Mouse (Mus musculus) embryonic fibroblast, embryonic 13.5 days (primary cell): ENCODE measurements around the gene B9d2. TPM values are rescaled to one million over a fixed set of nuclear protein-coding genes. Genes with fewer than 3 reads are reported as not detected.
A peak's percentile ranks its signal among the peaks of the same experiment; 100 is the strongest.

ENCODE experiments used
- H3K27ac ChIP-seq: 2 replicates; pipeline ENCODE4 v1.5.1; 2012; ENCODE audit warnings: low read length, control low read depth, inconsistent platforms; ENCODE audit not compliant: insufficient read depth
- H3K4me1 ChIP-seq: 2 replicates; pipeline ENCODE4 v1.6.1; 2011; ENCODE audit warnings: low read length; ENCODE audit not compliant: control insufficient read depth, insufficient read depth
- H3K4me3 ChIP-seq: 2 replicates; pipeline ENCODE4 v1.5.1; 2011; ENCODE audit warnings: mild to moderate bottlenecking, control low read depth, low read length; ENCODE audit not compliant: insufficient read depth
- CTCF ChIP-seq: IDR thresholded peaks from 2 replicates; pipeline ENCODE4 v1.5.1; 2011; ENCODE audit warnings: mild to moderate bottlenecking, control low read depth, low read length, moderate library complexity, borderline replicate concordance; ENCODE audit not compliant: insufficient read depth
- POLR2A ChIP-seq: IDR thresholded peaks from 2 replicates; pipeline ENCODE4 v1.6.1; 2011; ENCODE audit warnings: low read depth, mild to moderate bottlenecking, control low read depth, low read length, moderate library complexity
- polyA plus RNA-seq: library from polyadenylated mRNA; stranded (reverse); fragments of >200 nt; gene quantifications from 2 replicates; pipeline ENCODE4 v1.2.4, GENCODE M21; 2011; ENCODE audit warnings: low read depth; ENCODE audit not compliant: missing spikeins, insufficient read length

The B9d2 gene
- 7.8 and 13.1 TPM in 2 replicates for polyA plus RNA-seq

- TF ChIP-seq CTCF (no peak), POLR2A (peak; percentile 72)
- peak within 1 kb of the TSS; percentile 92 for H3K27ac ChIP-seq
- no peaks in the 10 kb centered on the region for H3K4me1 ChIP-seq
- H3K4me3 ChIP-seq: peak within 1 kb of the TSS; percentile 60
Observed at GRCm38 (mm10) chr7:25680514-25681258, at the start of gene B9d2. B9d2 (plus strand) TSS chr7:25680780.

GRCm38 (mm10) chr7:25632679-25633078 is 47.9 kb upstream of the B9d2 start:
- peaks cover under 1% of the 10 kb centered on the region; the same call in 1 of the 2 replicates for H3K4me1 ChIP-seq
- H3K27ac ChIP-seq: no peak overlapping the region
- H3K4me3 ChIP-seq: no peak overlapping the region
- TF ChIP-seq CTCF: no peak
- no peak for TF ChIP-seq POLR2A

- no peak overlapping the region for H3K27ac ChIP-seq
- no peaks in the 10 kb centered on the region for H3K4me1 ChIP-seq
- H3K4me3 ChIP-seq: no peak overlapping the region
- no peak for TF ChIP-seq POLR2A
- TF ChIP-seq CTCF: no peak
Observed at GRCm38 (mm10) chr7:25636373-25636772, 44.2 kb upstream of the B9d2 start.

GRCm38 (mm10) chr7:25637099-25637498 is 43.5 kb upstream of the B9d2 start:
- Histone ChIP-seq H3K27ac (no peak overlapping the region), H3K4me3 (no peak overlapping the region), H3K4me1 (no peaks in the 10 kb centered on the region)
- TF ChIP-seq POLR2A (no peak), CTCF (no peak)

- TF ChIP-seq CTCF (no peak), POLR2A (no peak)
- Histone ChIP-seq H3K4me3 (no peak overlapping the region), H3K4me1 (no peaks in the 10 kb centered on the region), H3K27ac (no peak overlapping the region)
Observed at GRCm38 (mm10) chr7:25639754-25640153, 40.8 kb upstream of the B9d2 start.

- Histone ChIP-seq H3K4me3 (no peak overlapping the region), H3K27ac (no peak overlapping the region), H3K4me1 (no peaks in the 10 kb centered on the region)
- TF ChIP-seq CTCF (no peak), POLR2A (no peak)
Observed at GRCm38 (mm10) chr7:25644136-25644535, 36.4 kb upstream of the B9d2 start.

GRCm38 (mm10) chr7:25644631-25645030 is 35.9 kb upstream of the B9d2 start:
- no peak overlapping the region for H3K4me3 ChIP-seq
- no peak overlapping the region for H3K27ac ChIP-seq
- no peak for TF ChIP-seq POLR2A
- no peak for TF ChIP-seq CTCF
- no peaks in the 10 kb centered on the region for H3K4me1 ChIP-seq

GRCm38 (mm10) chr7:25645074-25645473 is 35.5 kb upstream of the B9d2 start:
- Histone ChIP-seq H3K27ac (no peak overlapping the region), H3K4me1 (no peaks in the 10 kb centered on the region), H3K4me3 (no peak overlapping the region)
- no peak for TF ChIP-seq CTCF
- no peak for TF ChIP-seq POLR2A

- no peak overlapping the region for H3K4me3 ChIP-seq
- H3K4me1 ChIP-seq: no peaks in the 10 kb centered on the region
- no peak overlapping the region for H3K27ac ChIP-seq
- TF ChIP-seq CTCF (peak; percentile 18; the same call in 1 of the 2 replicates), POLR2A (no peak)
Observed at GRCm38 (mm10) chr7:25647574-25648123, 32.9 kb upstream of the B9d2 start.

- H3K4me1 ChIP-seq: no peaks in the 10 kb centered on the region
- H3K4me3 ChIP-seq: no peak overlapping the region
- TF ChIP-seq POLR2A (no peak), CTCF (no peak)
- no peak overlapping the region for H3K27ac ChIP-seq
Observed at GRCm38 (mm10) chr7:25649839-25650238, 30.7 kb upstream of the B9d2 start.
